Mouse (Mus musculus) R1 (cell line): Measurements from ENCODE around the gene Tldc1.

Experiments
- DNase-seq: peaks from one replicate; pipeline ENCODE4 v3.0.0-alpha.2; 2018; ENCODE audit warnings: low read depth, low spot score

The Tldc1 gene

GRCm38 (mm10) chr8:119776668-119777245, 1.5 kb downstream of the Tldc1 start:
- DNase-seq, result no peak

- peak; percentile 59 for DNase-seq
Measured at GRCm38 (mm10) chr8:119765761-119766444, 12.3 kb downstream of the Tldc1 start.

GRCm38 (mm10) chr8:119765311-119765710, 12.9 kb downstream of the Tldc1 start:
- no peak for DNase-seq

GRCm38 (mm10) chr8:119762226-119763220, 15.7 kb downstream of the Tldc1 start:
- DNase-seq, result no peak

GRCm38 (mm10) chr8:119761692-119762091, 16.5 kb downstream of the Tldc1 start:
- DNase-seq, result no peak

GRCm38 (mm10) chr8:119756538-119756937, 21.7 kb downstream of the Tldc1 start:
- DNase-seq, result no peak

- no peak for DNase-seq
Measured at GRCm38 (mm10) chr8:119756147-119756461, 22.1 kb downstream of the Tldc1 start.

- DNase-seq, result peak; percentile 35
Measured at GRCm38 (mm10) chr8:119755238-119756146, 22.7 kb downstream of the Tldc1 start.

- DNase-seq, result no peak
Measured at GRCm38 (mm10) chr8:119744604-119745003, 33.6 kb downstream of the Tldc1 start.

GRCm38 (mm10) chr8:119743291-119744026, 34.8 kb downstream of the Tldc1 start:
- DNase-seq, result peak; percentile 84

GRCm38 (mm10) chr8:119742409-119742808, 35.8 kb downstream of the Tldc1 start:
- DNase-seq, result no peak

- no peak for DNase-seq
Measured at GRCm38 (mm10) chr8:119740634-119741033, 37.6 kb downstream of the Tldc1 start.

- DNase-seq, result no peak
Measured at GRCm38 (mm10) chr8:119738129-119738907, 39.9 kb downstream of the Tldc1 start.

GRCm38 (mm10) chr8:119737093-119737900, 40.9 kb downstream of the Tldc1 start:
- DNase-seq, result peak; percentile 23

- peak; percentile 37 for DNase-seq
Measured at GRCm38 (mm10) chr8:119736348-119736917, 41.8 kb downstream of the Tldc1 start.

- no peak for DNase-seq
Measured at GRCm38 (mm10) chr8:119732072-119732471, 46.1 kb downstream of the Tldc1 start.

- DNase-seq, result no peak
Measured at GRCm38 (mm10) chr8:119728351-119728895, 49.8 kb downstream of the Tldc1 start.

- DNase-seq, result no peak
Measured at GRCm38 (mm10) chr8:119727093-119727492, 51.1 kb downstream of the Tldc1 start.
